Mouse (Mus musculus): ENCODE data around the gene Rad23a.

- TF ChIP-seq CTCF (IDR thresholded peaks at IDR 0.05; ENCODE audit: control insufficient read depth, insufficient read depth, low read length) (no peak), POLR2A (IDR thresholded peaks at IDR 0.05; ENCODE audit: borderline replicate concordance, control insufficient read depth, low read depth, low read length) (no peak)
Observed at GRCm38 (mm10) chr8:84847684-84848435, 7.4 kb upstream of the Rad23a start.

All from bone marrow, adult 2 months (tissue).